Mouse (Mus musculus): Measurements from ENCODE around the gene Dnm2. TPM values are rescaled to one million over a fixed set of nuclear protein-coding genes. Genes with fewer than 3 reads are reported as not detected.

Gene Dnm2
- polyA plus RNA-seq, 1 experiment from 2014 or later = 77.7 TPM

- H3K27me3 ChIP-seq (replicated peaks; ENCODE audit: control insufficient read depth, insufficient read depth, low read length) = no peaks in the 10 kb centered on the region
- peaks cover 10% of the 10 kb centered on the region for H3K4me1 ChIP-seq (ENCODE audit: control insufficient read depth, insufficient read depth, low read length)
- peak overlapping the region; percentile 69 for H3K4me2 ChIP-seq (ENCODE audit: low read depth, low read length)
- no peaks in the 10 kb centered on the region for H3K36me3 ChIP-seq (ENCODE audit: control insufficient read depth, insufficient read depth, low read length)
- H3K9me3 ChIP-seq (ENCODE audit: control insufficient read depth, low read length) = no peaks in the 10 kb centered on the region
- peak overlapping the region; percentile 88 for H3K9ac ChIP-seq (ENCODE audit: low read depth, low read length)
- peak; percentile 43 for ATAC-seq
- H3K27ac ChIP-seq (ENCODE audit: low read length) = peak overlapping the region; percentile 85
- WGBS = 0% methylated on average over 1 of the region's 1 CpGs
- H3K4me3 ChIP-seq (ENCODE audit: low read length) = peak overlapping the region; percentile 92
Measured at GRCm38 (mm10) chr9:21426013-21426412, 1.3 kb downstream of the Dnm2 start.

- Histone ChIP-seq H3K27ac (ENCODE audit: low read length) (no peak overlapping the region), H3K9ac (ENCODE audit: low read depth, low read length) (no peak overlapping the region), H3K4me2 (ENCODE audit: low read depth, low read length) (peak overlapping the region; percentile 69; the same call in 1 of the 2 replicates), H3K27me3 (replicated peaks; ENCODE audit: control insufficient read depth, insufficient read depth, low read length) (no peaks in the 10 kb centered on the region), H3K36me3 (ENCODE audit: control insufficient read depth, insufficient read depth, low read length) (no peaks in the 10 kb centered on the region), H3K4me3 (ENCODE audit: low read length) (no peak overlapping the region), H3K9me3 (ENCODE audit: control insufficient read depth, low read length) (no peaks in the 10 kb centered on the region), H3K4me1 (ENCODE audit: control insufficient read depth, insufficient read depth, low read length) (peaks cover 10% of the 10 kb centered on the region)
- no peak for ATAC-seq
- WGBS = 59% methylated on average over 2 of the region's 2 CpGs
Measured at GRCm38 (mm10) chr9:21426525-21426924, 1.8 kb downstream of the Dnm2 start.

DNA sequence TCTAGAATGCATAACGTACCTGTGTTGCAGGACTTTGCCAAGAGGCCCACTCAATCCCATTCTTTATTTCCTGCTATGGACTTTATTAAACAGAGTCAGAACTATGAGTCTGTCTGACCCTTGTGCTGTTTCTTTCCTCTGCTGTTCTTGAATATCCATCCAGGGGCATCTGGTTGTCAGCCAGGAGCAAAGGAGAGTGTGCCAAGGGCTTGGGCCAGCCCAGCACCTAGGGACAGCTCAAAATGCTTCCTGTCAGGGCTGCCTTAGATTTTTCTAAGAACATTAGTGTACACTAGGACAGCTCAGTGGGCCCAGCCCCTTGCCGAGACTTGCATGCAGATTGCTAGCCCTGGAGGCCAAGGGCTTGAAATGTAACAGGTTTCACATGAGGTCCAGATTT, 3.1 kb downstream of the Dnm2 start:
- Histone ChIP-seq H3K27me3 (replicated peaks; ENCODE audit: control insufficient read depth, insufficient read depth, low read length) (no peaks in the 10 kb centered on the region), H3K9me3 (ENCODE audit: control insufficient read depth, low read length) (no peaks in the 10 kb centered on the region), H3K36me3 (ENCODE audit: control insufficient read depth, insufficient read depth, low read length) (no peaks in the 10 kb centered on the region), H3K9ac (ENCODE audit: low read depth, low read length) (no peak overlapping the region), H3K27ac (ENCODE audit: low read length) (no peak overlapping the region), H3K4me3 (ENCODE audit: low read length) (no peak overlapping the region), H3K4me2 (ENCODE audit: low read depth, low read length) (no peak overlapping the region), H3K4me1 (ENCODE audit: control insufficient read depth, insufficient read depth, low read length) (peaks cover 10% of the 10 kb centered on the region)
- no peak for ATAC-seq
- WGBS = 76% methylated on average over 2 of the region's 2 CpGs

GRCm38 (mm10) chr9:21428178-21428577, 3.5 kb downstream of the Dnm2 start:
- WGBS = 78% methylated on average over 6 of the region's 6 CpGs
- ATAC-seq = no peak
- Histone ChIP-seq H3K9ac (ENCODE audit: low read depth, low read length) (no peak overlapping the region), H3K4me2 (ENCODE audit: low read depth, low read length) (no peak overlapping the region), H3K4me3 (ENCODE audit: low read length) (no peak overlapping the region), H3K36me3 (ENCODE audit: control insufficient read depth, insufficient read depth, low read length) (no peaks in the 10 kb centered on the region), H3K4me1 (ENCODE audit: control insufficient read depth, insufficient read depth, low read length) (peaks cover 10% of the 10 kb centered on the region), H3K9me3 (ENCODE audit: control insufficient read depth, low read length) (no peaks in the 10 kb centered on the region), H3K27me3 (replicated peaks; ENCODE audit: control insufficient read depth, insufficient read depth, low read length) (no peaks in the 10 kb centered on the region), H3K27ac (ENCODE audit: low read length) (no peak overlapping the region)

DNA sequence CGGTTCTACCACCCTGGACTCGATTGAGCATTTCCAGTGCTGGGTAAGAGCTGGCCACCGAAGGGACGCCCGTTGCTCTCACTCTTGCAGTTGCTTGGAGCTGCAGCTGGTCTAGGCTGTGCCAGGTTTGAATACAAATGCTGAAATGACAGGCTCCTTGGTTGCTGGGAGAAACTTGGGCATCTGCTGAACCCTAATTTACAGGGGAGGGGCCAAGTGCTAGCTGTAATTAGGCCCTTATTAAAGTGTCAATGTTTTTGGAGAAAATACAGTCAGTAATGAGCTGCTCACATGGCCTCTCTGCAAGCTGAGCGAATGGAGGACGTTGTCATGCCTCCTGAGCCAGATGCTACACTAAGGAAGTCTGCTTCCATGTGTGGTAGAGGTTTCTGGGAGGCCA, 6.0 kb downstream of the Dnm2 start:
- Histone ChIP-seq H3K4me1 (ENCODE audit: control insufficient read depth, insufficient read depth, low read length) (peaks cover 10% of the 10 kb centered on the region), H3K4me3 (ENCODE audit: low read length) (no peak overlapping the region), H3K27me3 (replicated peaks; ENCODE audit: control insufficient read depth, insufficient read depth, low read length) (no peaks in the 10 kb centered on the region), H3K27ac (ENCODE audit: low read length) (no peak overlapping the region), H3K4me2 (ENCODE audit: low read depth, low read length) (no peak overlapping the region), H3K36me3 (ENCODE audit: control insufficient read depth, insufficient read depth, low read length) (no peaks in the 10 kb centered on the region), H3K9me3 (ENCODE audit: control insufficient read depth, low read length) (no peaks in the 10 kb centered on the region), H3K9ac (ENCODE audit: low read depth, low read length) (no peak overlapping the region)
- 80% methylated on average over 7 of the region's 7 CpGs for WGBS
- ATAC-seq = no peak

GRCm38 (mm10) chr9:21432066-21432465, 7.4 kb downstream of the Dnm2 start:
- Histone ChIP-seq H3K4me3 (ENCODE audit: low read length) (no peak overlapping the region), H3K9me3 (ENCODE audit: control insufficient read depth, low read length) (no peaks in the 10 kb centered on the region), H3K4me1 (ENCODE audit: control insufficient read depth, insufficient read depth, low read length) (peaks cover 12% of the 10 kb centered on the region; the same call in 1 of the 2 replicates), H3K27ac (ENCODE audit: low read length) (no peak overlapping the region), H3K27me3 (replicated peaks; ENCODE audit: control insufficient read depth, insufficient read depth, low read length) (no peaks in the 10 kb centered on the region), H3K36me3 (ENCODE audit: control insufficient read depth, insufficient read depth, low read length) (no peaks in the 10 kb centered on the region), H3K4me2 (ENCODE audit: low read depth, low read length) (no peak overlapping the region), H3K9ac (ENCODE audit: low read depth, low read length) (no peak overlapping the region)
- no peak for ATAC-seq
- WGBS = 82% methylated on average over 7 of the region's 7 CpGs

DNA sequence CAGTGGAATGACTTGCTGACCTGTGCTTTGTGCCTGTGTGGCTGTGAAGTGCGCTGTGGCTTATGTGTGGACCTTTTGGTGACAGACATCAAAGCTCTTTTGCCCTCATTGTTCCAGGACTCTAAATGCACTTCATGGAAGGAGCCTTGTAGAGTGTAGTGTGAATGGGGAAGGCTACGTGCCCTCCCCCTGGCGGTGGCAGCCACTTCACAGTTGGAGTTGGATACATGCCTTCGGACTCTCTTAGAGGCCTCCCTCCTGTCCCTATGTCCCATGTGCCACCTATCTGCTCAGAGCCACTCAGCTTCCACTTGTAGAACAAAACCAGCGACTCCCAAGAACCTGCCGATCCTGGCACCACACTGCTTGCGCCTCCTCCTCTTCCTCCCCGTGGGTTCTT, 9.1 kb downstream of the Dnm2 start:
- H3K36me3 ChIP-seq (ENCODE audit: control insufficient read depth, insufficient read depth, low read length) = no peaks in the 10 kb centered on the region
- no peaks in the 10 kb centered on the region for H3K9me3 ChIP-seq (ENCODE audit: control insufficient read depth, low read length)
- H3K27me3 ChIP-seq (replicated peaks; ENCODE audit: control insufficient read depth, insufficient read depth, low read length) = no peaks in the 10 kb centered on the region
- ATAC-seq = no peak
- H3K4me3 ChIP-seq (ENCODE audit: low read length) = no peak overlapping the region
- H3K9ac ChIP-seq (ENCODE audit: low read depth, low read length) = no peak overlapping the region
- H3K4me2 ChIP-seq (ENCODE audit: low read depth, low read length) = no peak overlapping the region
- H3K4me1 ChIP-seq (ENCODE audit: control insufficient read depth, insufficient read depth, low read length) = peaks cover 10% of the 10 kb centered on the region; the same call in 1 of the 2 replicates
- H3K27ac ChIP-seq (ENCODE audit: low read length) = no peak overlapping the region
- WGBS = 92% methylated on average over 8 of the region's 8 CpGs

GRCm38 (mm10) chr9:21434410-21434809, 9.7 kb downstream of the Dnm2 start:
- Histone ChIP-seq H3K27ac (ENCODE audit: low read length) (no peak overlapping the region), H3K4me1 (ENCODE audit: control insufficient read depth, insufficient read depth, low read length) (peaks cover 10% of the 10 kb centered on the region; the same call in 1 of the 2 replicates), H3K4me3 (ENCODE audit: low read length) (no peak overlapping the region), H3K9me3 (ENCODE audit: control insufficient read depth, low read length) (no peaks in the 10 kb centered on the region), H3K36me3 (ENCODE audit: control insufficient read depth, insufficient read depth, low read length) (no peaks in the 10 kb centered on the region), H3K9ac (ENCODE audit: low read depth, low read length) (no peak overlapping the region), H3K27me3 (replicated peaks; ENCODE audit: control insufficient read depth, insufficient read depth, low read length) (no peaks in the 10 kb centered on the region), H3K4me2 (ENCODE audit: low read depth, low read length) (no peak overlapping the region)
- WGBS = 88% methylated on average over 2 of the region's 2 CpGs
- ATAC-seq = no peak

GRCm38 (mm10) chr9:21435777-21436635, 11.3 kb downstream of the Dnm2 start:
- Histone ChIP-seq H3K36me3 (ENCODE audit: control insufficient read depth, insufficient read depth, low read length) (no peaks in the 10 kb centered on the region), H3K4me1 (ENCODE audit: control insufficient read depth, insufficient read depth, low read length) (peaks cover 10% of the 10 kb centered on the region; the same call in 1 of the 2 replicates), H3K27ac (ENCODE audit: low read length) (no peak overlapping the region), H3K9ac (ENCODE audit: low read depth, low read length) (no peak overlapping the region), H3K27me3 (replicated peaks; ENCODE audit: control insufficient read depth, insufficient read depth, low read length) (no peaks in the 10 kb centered on the region), H3K4me3 (ENCODE audit: low read length) (no peak overlapping the region), H3K9me3 (ENCODE audit: control insufficient read depth, low read length) (no peaks in the 10 kb centered on the region), H3K4me2 (ENCODE audit: low read depth, low read length) (no peak overlapping the region)
- ATAC-seq = 0 out of 2 replicates have a peak, but pooled peaks have one; percentile 7
- 80% methylated on average over 7 of the region's 7 CpGs for WGBS

All from intestine, embryonic 16.5 days (tissue).